Mouse (Mus musculus) myocyte (in vitro differentiated cells): Measurements from ENCODE around the gene Cbl. TPM values are rescaled to one million over a fixed set of nuclear protein-coding genes. Genes with fewer than 3 reads are reported as not detected.

Experiments
- H3K27me3 ChIP-seq: one replicate; pipeline ENCODE4 v1.6.1; 2011; ENCODE audit not compliant: control insufficient read depth, insufficient read depth, insufficient read length
- H3K36me3 ChIP-seq: one replicate; pipeline ENCODE4 v1.6.1; 2011; ENCODE audit not compliant: control insufficient read depth, insufficient read depth
- H3K4me2 ChIP-seq: one replicate; pipeline ENCODE4 v1.6.1; 2011; ENCODE audit warnings: low read depth, control low read depth
- H3K4me3 ChIP-seq: one replicate; pipeline ENCODE4 v1.5.1; 2011; ENCODE audit warnings: mild to moderate bottlenecking, control low read depth, moderate library complexity
- H3K79me2 ChIP-seq: one replicate; pipeline ENCODE4 v1.6.1; 2011; ENCODE audit not compliant: control insufficient read depth, insufficient read depth
- H3ac ChIP-seq: one replicate; pipeline ENCODE4 v1.6.1; 2011; ENCODE audit not compliant: control insufficient read depth, insufficient read length
- CEBPB ChIP-seq: IDR thresholded peaks from 2 replicates; pipeline ENCODE4 v1.6.1; 2011; ENCODE audit warnings: mild to moderate bottlenecking, moderate library complexity; ENCODE audit not compliant: poor library complexity, insufficient read depth, severe bottlenecking
- E2F4 ChIP-seq: IDR thresholded peaks from one replicate; pipeline ENCODE4 v1.6.1; 2011; ENCODE audit warnings: mild to moderate bottlenecking, control low read depth, moderate library complexity; ENCODE audit not compliant: insufficient read depth
- MAX ChIP-seq: IDR thresholded peaks from one replicate; pipeline ENCODE4 v1.6.1; 2011; ENCODE audit warnings: low read depth, mild to moderate bottlenecking, control low read depth
- MYOD1 ChIP-seq, 3 experiments: IDR thresholded peaks; one replicate each; pipeline ENCODE4 v1.6.1; 2011; ENCODE audit warnings: control low read depth in 2 of 3, low read depth in 2 of 3, mild to moderate bottlenecking in 2 of 3, moderate library complexity in 1 of 3; ENCODE audit not compliant: insufficient read length in 2 of 3, control insufficient read depth in 1 of 3
- MYOG ChIP-seq, 3 experiments: IDR thresholded peaks; one replicate each; pipeline ENCODE4 v1.6.1; 2011; ENCODE audit warnings: control low read depth in 2 of 3, low read depth in 2 of 3, mild to moderate bottlenecking in 2 of 3; ENCODE audit not compliant: insufficient read length in 2 of 3, control insufficient read depth in 1 of 3, insufficient read depth in 1 of 3
- POLR2A ChIP-seq: IDR thresholded peaks from one replicate; pipeline ENCODE4 v1.6.1; 2011; ENCODE audit warnings: low read depth, mild to moderate bottlenecking, control low read depth, moderate library complexity; ENCODE audit not compliant: insufficient read length
- POLR2AphosphoS2 ChIP-seq: IDR thresholded peaks from one replicate; pipeline ENCODE4 v1.6.1; 2011; ENCODE audit warnings: low read depth, control low read depth; ENCODE audit not compliant: insufficient read length
- REST ChIP-seq: IDR thresholded peaks from one replicate; pipeline ENCODE4 v1.6.1; 2011; ENCODE audit warnings: mild to moderate bottlenecking, control low read depth, moderate library complexity; ENCODE audit not compliant: insufficient read depth, insufficient read length
- SRF ChIP-seq: IDR thresholded peaks from one replicate; pipeline ENCODE4 v1.6.1; 2011; ENCODE audit warnings: low read depth; ENCODE audit not compliant: control insufficient read depth, insufficient read length
- TCF12 ChIP-seq: IDR thresholded peaks from one replicate; pipeline ENCODE4 v1.6.1; 2011; ENCODE audit warnings: mild to moderate bottlenecking, control low read depth; ENCODE audit not compliant: poor library complexity, insufficient read depth, severe bottlenecking
- TCF3 ChIP-seq: IDR thresholded peaks from one replicate; pipeline ENCODE4 v1.6.1; 2011; ENCODE audit warnings: low read depth, control low read depth; ENCODE audit not compliant: insufficient read length
- USF1 ChIP-seq: IDR thresholded peaks from one replicate; pipeline ENCODE4 v1.6.1; 2011; ENCODE audit warnings: low read depth, mild to moderate bottlenecking, control low read depth, moderate library complexity
- polyA plus RNA-seq: library from polyadenylated mRNA; unstranded; fragments of >200 nt; fragmentation: generic; extraction: Trizol; gene quantifications from one replicate; pipeline ENCODE4 v1.2.1, GENCODE M21; 2012; ENCODE audit warnings: missing spikeins

Cbl gene
- polyA plus RNA-seq, 1 experiment = 4.5 TPM

DNA sequence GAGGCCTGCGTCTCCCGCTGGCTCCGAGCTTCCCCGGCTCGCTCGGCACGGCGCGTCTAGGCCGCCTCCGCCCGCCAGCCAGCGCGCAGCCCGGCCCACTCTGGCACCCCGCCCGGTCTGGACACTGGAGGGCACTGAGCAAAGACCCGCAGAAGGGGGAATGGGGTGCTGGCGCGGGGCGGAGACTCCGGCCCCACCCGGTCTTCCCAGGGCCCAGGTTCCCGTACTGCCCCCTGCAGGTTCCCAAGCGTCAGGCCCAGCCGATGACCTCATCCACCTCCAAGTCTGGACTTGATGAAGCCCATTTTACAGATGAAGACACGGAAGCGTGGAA is 34.1 kb upstream of the Cbl start:
- peak; percentile 72 for TF ChIP-seq POLR2AphosphoS2
- no peak for TF ChIP-seq SRF
- no peak for TF ChIP-seq MAX
- peak; percentile 88 for TF ChIP-seq POLR2A
- TF ChIP-seq MYOG (IDR thresholded peaks at IDR 0.05; ENCODE audit: control insufficient read depth in 1 of 3, insufficient read depth in 1 of 3, insufficient read length in 2 of 3, low read depth in 2 of 3) = peak in 1 of 3 experiments; percentile 6
- TF ChIP-seq CEBPB = no peak
- no peak for TF ChIP-seq TCF3
- no peak for TF ChIP-seq TCF12
- no peak for TF ChIP-seq REST
- TF ChIP-seq MYOD1 (IDR thresholded peaks at IDR 0.05; ENCODE audit: control insufficient read depth in 1 of 3, insufficient read length in 2 of 3, low read depth in 2 of 3) = no peak
- TF ChIP-seq E2F4 = no peak
- no peak for TF ChIP-seq USF1
- Histone ChIP-seq H3ac (peak overlapping the region; percentile 93), H3K36me3 (no peaks in the 10 kb centered on the region)

DNA sequence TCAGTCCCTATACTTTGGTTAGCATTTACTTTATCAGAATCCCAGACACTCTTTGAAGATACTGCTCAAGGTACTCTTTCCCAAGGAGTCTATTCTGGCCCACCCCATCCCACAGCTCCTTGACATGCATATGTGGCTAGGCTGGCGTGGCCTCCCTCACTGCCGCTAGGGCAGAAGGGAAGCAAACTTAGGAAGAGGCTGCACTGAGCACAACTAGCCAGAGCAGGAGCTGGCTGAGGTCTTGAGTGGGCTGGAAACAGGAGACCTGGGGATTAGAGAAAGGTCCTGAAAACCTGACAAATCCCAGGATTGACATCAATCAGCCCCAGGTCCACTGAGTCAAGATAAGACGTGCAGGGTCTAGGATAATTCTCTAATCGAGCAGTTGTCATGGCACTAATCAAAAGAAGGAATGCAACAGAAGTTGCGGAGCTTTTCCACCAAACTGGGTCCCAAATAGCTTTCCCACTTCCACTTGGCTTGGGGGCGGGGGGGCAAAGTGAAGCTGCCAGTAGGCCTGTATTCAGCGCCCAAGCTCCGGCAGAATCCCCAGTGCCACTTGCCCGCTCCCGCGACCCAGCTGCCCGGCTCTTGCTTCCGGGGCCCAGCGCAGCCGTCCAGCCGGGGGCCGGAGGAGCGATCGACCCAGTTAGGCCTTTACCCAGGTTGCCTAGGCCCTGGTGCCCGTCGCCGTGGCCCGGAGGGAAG is 33.6 kb upstream of the Cbl start:
- TF ChIP-seq POLR2A = peak; percentile 30
- no peak for TF ChIP-seq MAX
- H3K27me3 ChIP-seq = no peaks in the 10 kb centered on the region
- no peaks in the 10 kb centered on the region for H3K79me2 ChIP-seq
- H3ac ChIP-seq = peak overlapping the region; percentile 93
- H3K36me3 ChIP-seq = no peaks in the 10 kb centered on the region
- H3K4me2 ChIP-seq = peak overlapping the region; percentile 66
- H3K4me3 ChIP-seq = peak overlapping the region; percentile 20

More for the DNA sequence above, 34.1 kb upstream of the Cbl start:
- H3K27me3 ChIP-seq = no peaks in the 10 kb centered on the region
- peak overlapping the region; percentile 66 for H3K4me2 ChIP-seq
- H3K4me3 ChIP-seq = peak overlapping the region; percentile 20
- H3K79me2 ChIP-seq = no peaks in the 10 kb centered on the region

DNA sequence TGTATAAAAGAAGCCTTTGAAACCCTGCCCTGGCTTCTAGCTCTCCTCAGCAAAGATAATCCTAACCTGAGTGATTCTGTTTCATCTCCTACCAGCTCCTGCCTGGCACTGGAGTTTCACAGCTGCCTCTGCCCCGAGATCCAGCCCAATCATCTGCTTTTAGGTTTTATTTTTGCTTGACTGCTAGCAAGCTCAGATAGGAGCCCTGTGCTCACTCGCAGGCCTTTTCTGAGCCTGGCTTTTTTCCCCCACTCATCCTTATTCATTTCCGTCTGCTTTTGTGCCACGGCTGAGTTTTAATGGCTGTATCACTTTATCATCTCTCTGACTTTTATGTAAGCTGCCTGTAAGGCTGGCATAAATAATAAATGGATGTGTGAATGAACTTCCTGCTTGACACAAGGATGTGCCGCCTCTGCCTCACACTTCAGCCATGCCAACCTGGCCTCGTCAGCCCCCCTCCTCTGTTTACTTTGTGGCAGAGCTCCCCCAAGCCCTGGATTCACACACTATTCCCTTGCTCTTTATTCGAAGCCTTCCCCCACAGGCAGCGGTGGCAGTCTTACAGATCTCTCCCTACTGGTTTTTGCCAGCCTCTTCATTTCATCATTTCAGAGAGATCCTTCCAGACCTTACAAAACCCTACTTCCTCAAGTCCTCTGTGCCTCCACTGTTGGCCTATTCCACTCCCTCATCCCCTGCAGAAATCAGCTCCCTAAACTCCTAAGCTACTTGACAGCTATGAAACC is 32.8 kb upstream of the Cbl start:
- H3ac ChIP-seq = peak overlapping the region; percentile 93
- peak overlapping the region; percentile 20 for H3K4me3 ChIP-seq
- no peak for TF ChIP-seq POLR2A
- TF ChIP-seq USF1 = no peak
- TF ChIP-seq REST = no peak
- TF ChIP-seq POLR2AphosphoS2 = no peak
- H3K4me2 ChIP-seq = peak overlapping the region; percentile 66
- H3K36me3 ChIP-seq = no peaks in the 10 kb centered on the region
- no peaks in the 10 kb centered on the region for H3K79me2 ChIP-seq
- H3K27me3 ChIP-seq = no peaks in the 10 kb centered on the region

GRCm38 (mm10) chr9:44261388-44261787 is 27.5 kb upstream of the Cbl start:
- no peak for TF ChIP-seq TCF3

GRCm38 (mm10) chr9:44259014-44259413 is 25.2 kb upstream of the Cbl start:
- Histone ChIP-seq H3ac (no peak overlapping the region), H3K79me2 (no peaks in the 10 kb centered on the region), H3K4me3 (no peak overlapping the region), H3K4me2 (no peak overlapping the region), H3K27me3 (no peaks in the 10 kb centered on the region), H3K36me3 (no peaks in the 10 kb centered on the region)
- TF ChIP-seq POLR2A (no peak), MAX (no peak), CEBPB (no peak), MYOG (IDR thresholded peaks at IDR 0.05; ENCODE audit: control insufficient read depth in 1 of 3, insufficient read depth in 1 of 3, insufficient read length in 2 of 3, low read depth in 2 of 3) (no peak)

More at GRCm38 (mm10) chr9:44261388-44261787, 27.5 kb upstream of the Cbl start:
- Histone ChIP-seq H3K79me2 (no peaks in the 10 kb centered on the region), H3K4me3 (no peak overlapping the region), H3ac (no peak overlapping the region), H3K4me2 (no peak overlapping the region), H3K36me3 (no peaks in the 10 kb centered on the region), H3K27me3 (no peaks in the 10 kb centered on the region)

DNA sequence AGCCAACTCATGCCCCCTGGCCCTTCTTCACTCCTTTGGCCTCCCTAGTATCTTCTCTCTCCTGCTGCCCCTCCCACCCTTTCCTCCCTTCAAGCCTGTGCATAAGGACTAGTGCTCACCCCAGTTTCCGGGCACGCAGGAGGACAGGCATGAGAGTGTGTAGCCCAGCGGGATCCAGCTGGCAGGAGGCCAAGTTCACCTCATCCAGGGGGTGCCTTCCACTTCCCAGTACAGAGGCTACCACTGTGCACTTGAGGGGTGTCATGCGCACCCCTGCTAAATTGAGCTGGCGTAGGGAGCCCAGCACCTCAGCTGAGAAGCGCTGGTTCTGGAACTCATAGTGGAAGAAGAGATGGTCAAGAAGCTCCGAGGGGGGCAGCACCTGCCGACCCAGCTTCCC is 22.4 kb upstream of the Cbl start:
- Histone ChIP-seq H3K4me3 (no peak overlapping the region), H3K79me2 (no peaks in the 10 kb centered on the region), H3K4me2 (no peak overlapping the region), H3K36me3 (no peaks in the 10 kb centered on the region), H3K27me3 (no peaks in the 10 kb centered on the region), H3ac (no peak overlapping the region)
- TF ChIP-seq USF1 = no peak
- no peak for TF ChIP-seq REST
- no peak for TF ChIP-seq MAX
- no peak for TF ChIP-seq SRF
- TF ChIP-seq MYOG (IDR thresholded peaks at IDR 0.05; ENCODE audit: control insufficient read depth in 1 of 3, insufficient read depth in 1 of 3, insufficient read length in 2 of 3, low read depth in 2 of 3) = no peak
- no peak for TF ChIP-seq CEBPB
- TF ChIP-seq TCF3 = no peak
- TF ChIP-seq MYOD1 (IDR thresholded peaks at IDR 0.05; ENCODE audit: control insufficient read depth in 1 of 3, insufficient read length in 2 of 3, low read depth in 2 of 3) = no peak
- TF ChIP-seq POLR2AphosphoS2 = no peak
- no peak for TF ChIP-seq TCF12
- TF ChIP-seq POLR2A = no peak
- TF ChIP-seq E2F4 = no peak
